Mouse (Mus musculus): ENCODE data around the gene Hdac9. TPM values are rescaled to one million over a fixed set of nuclear protein-coding genes. Genes with fewer than 3 reads are reported as not detected.

Gene Hdac9
- total RNA-seq, 2 experiments from 2014 or later, result 15.8 to 16.0 TPM

- DNase-seq, result no peak
These were observed 218.9 kb downstream of the Hdac9 start for GRCm38 (mm10) chr12:34697981-34698380.

- no peak for DNase-seq
These were observed 220.2 kb downstream of the Hdac9 start for GRCm38 (mm10) chr12:34696736-34697135.

- no peak for DNase-seq
These were observed 228.0 kb downstream of the Hdac9 start for GRCm38 (mm10) chr12:34688941-34689340.

- DNase-seq, result no peak
These were observed 233.5 kb downstream of the Hdac9 start for GRCm38 (mm10) chr12:34683375-34683774.

- no peak for DNase-seq
These were observed 234.2 kb downstream of the Hdac9 start for GRCm38 (mm10) chr12:34682657-34683056.

- DNase-seq, result no peak
These were observed 236.3 kb downstream of the Hdac9 start for GRCm38 (mm10) chr12:34680576-34680975.

GRCm38 (mm10) chr12:34677110-34677509 lies 239.8 kb downstream of the Hdac9 start:
- DNase-seq, result no peak

- no peak for DNase-seq
These were observed 242.7 kb downstream of the Hdac9 start for GRCm38 (mm10) chr12:34674235-34674634.

GRCm38 (mm10) chr12:34673539-34673938 lies 243.4 kb downstream of the Hdac9 start:
- no peak for DNase-seq

GRCm38 (mm10) chr12:34664758-34665157 lies 252.1 kb downstream of the Hdac9 start:
- peak; percentile 65 to 88 for DNase-seq

GRCm38 (mm10) chr12:34661378-34661777 lies 255.5 kb downstream of the Hdac9 start:
- DNase-seq, result no peak

- no peak for DNase-seq
These were observed 256.9 kb downstream of the Hdac9 start for GRCm38 (mm10) chr12:34660027-34660426.

GRCm38 (mm10) chr12:34658568-34658967 lies 258.3 kb downstream of the Hdac9 start:
- DNase-seq, result no peak

GRCm38 (mm10) chr12:34658119-34658518 lies 258.8 kb downstream of the Hdac9 start:
- DNase-seq, result peak in 1 of 2 experiments; percentile 51

GRCm38 (mm10) chr12:34653615-34654014 lies 263.3 kb downstream of the Hdac9 start:
- DNase-seq, result peak in 1 of 2 experiments; percentile 8

- DNase-seq, result no peak
These were observed 268.1 kb downstream of the Hdac9 start for GRCm38 (mm10) chr12:34648753-34649152.

- DNase-seq, result no peak
These were observed 275.1 kb downstream of the Hdac9 start for GRCm38 (mm10) chr12:34641705-34642259.

- no peak for DNase-seq
These were observed 279.4 kb downstream of the Hdac9 start for GRCm38 (mm10) chr12:34637238-34638124.

GRCm38 (mm10) chr12:34619101-34619500 lies 297.8 kb downstream of the Hdac9 start:
- DNase-seq, result no peak

- DNase-seq, result no peak
These were observed 298.6 kb downstream of the Hdac9 start for GRCm38 (mm10) chr12:34618321-34618720.

- DNase-seq, result no peak
These were observed 299.1 kb downstream of the Hdac9 start for GRCm38 (mm10) chr12:34617836-34618235.

GRCm38 (mm10) chr12:34614796-34615195 lies 302.1 kb downstream of the Hdac9 start:
- no peak for DNase-seq

- DNase-seq, result no peak
These were observed 304.4 kb downstream of the Hdac9 start for GRCm38 (mm10) chr12:34612511-34612910.

GRCm38 (mm10) chr12:34604521-34604920 lies 312.4 kb downstream of the Hdac9 start:
- DNase-seq, result no peak
